Mouse (Mus musculus): Measurements from ENCODE around the gene Ddx39.

Gene Ddx39

GRCm38 (mm10) chr8:83768526-83768925 is 53.5 kb downstream of the Ddx39 start:
- DNase-seq (ENCODE audit: low spot score in 2 of 2): no peak

- no peak for DNase-seq (ENCODE audit: low spot score in 2 of 2)
These were observed 54.7 kb downstream of the Ddx39 start for GRCm38 (mm10) chr8:83769720-83770119.

DNA sequence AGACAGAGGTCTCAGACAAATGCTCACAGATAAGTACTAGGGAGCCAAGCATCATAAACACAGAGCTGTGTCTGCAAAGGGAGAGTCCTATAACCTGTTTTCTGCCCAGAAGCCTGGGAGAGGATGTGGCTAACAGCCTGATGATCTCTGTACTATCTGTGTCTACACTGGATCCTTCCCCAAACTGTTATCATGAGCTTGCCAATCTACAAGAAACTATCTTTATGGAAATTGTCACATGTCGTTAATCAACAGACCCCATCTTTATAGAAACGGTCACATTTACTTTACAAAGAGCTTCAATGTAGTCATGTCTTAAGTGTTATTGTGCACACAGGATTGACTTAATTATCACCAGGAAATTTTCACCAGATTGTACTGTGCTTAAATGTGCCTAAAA is 55.7 kb downstream of the Ddx39 start:
- DNase-seq (ENCODE audit: low spot score in 2 of 2): no peak

DNA sequence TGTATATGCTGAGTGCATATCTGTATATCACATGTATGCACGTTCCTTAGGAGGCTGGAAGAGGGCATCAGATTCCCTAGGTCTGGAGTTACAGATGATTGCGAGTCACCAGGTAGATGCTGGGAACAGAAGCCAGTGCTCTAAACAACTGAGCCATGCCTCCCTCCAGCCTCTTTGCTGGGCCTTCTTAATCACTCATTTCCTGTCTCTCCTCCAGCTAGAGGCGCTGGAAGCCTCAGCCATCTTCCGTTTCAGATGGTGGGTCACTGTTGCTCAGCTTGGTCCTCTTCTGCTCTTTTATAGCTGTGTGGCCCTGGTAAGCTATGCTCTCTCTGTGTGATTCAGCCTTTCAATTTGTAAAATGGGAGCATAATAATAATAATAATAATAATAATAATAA is 56.8 kb downstream of the Ddx39 start:
- DNase-seq (ENCODE audit: low spot score in 2 of 2): no peak

DNA sequence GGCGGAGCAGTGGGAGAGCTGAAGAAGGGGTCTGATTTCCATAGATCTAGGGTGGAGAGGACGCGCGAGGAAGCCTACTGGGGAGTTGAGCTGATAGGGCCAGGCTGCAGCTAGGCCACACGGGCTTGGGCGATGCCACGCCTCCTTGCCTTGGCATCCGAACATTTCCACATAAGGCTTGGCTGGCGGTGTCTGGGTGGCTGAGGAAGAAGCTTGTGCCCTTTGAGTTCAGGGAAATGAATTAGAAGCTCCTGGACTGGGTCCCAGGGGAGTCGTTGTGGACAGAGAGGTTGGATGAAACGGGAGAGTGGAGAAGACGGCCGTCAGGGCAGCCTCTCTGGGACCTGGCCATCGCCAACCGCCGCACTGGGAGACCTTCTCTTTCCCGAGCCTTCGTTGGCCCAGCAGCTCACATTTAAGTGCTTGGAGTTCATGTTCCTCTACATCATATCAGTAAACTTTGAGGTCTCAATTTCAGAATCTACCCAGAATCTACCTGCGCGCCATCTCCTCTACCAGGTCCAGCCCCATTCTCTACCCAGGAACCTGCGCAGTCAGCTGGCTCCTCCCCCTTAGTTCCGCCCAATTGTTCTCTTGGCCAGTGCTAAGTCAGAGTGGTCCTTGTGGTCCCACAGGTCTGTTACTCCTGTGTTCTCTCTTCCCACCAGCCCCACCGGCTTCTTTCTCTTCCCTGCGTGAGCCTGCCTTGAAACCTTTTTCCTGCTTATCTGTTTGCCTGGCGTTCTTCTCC is 57.9 kb downstream of the Ddx39 start:
- peak; percentile 11 to 22 for DNase-seq (ENCODE audit: low spot score in 2 of 2)

- no peak for DNase-seq (ENCODE audit: low spot score in 2 of 2)
These were observed 58.5 kb downstream of the Ddx39 start for GRCm38 (mm10) chr8:83773452-83773846.

GRCm38 (mm10) chr8:83774221-83774620 is 59.2 kb downstream of the Ddx39 start:
- DNase-seq (ENCODE audit: low spot score in 2 of 2): no peak

Measured in right cerebral cortex, adult 2 months (tissue).